Mouse (Mus musculus): Measurements from ENCODE around the gene Nsun3. TPM values are rescaled to one million over a fixed set of nuclear protein-coding genes. Genes with fewer than 3 reads are reported as not detected.

Nsun3 gene
- total RNA-seq (2014; rRNA removed) (8.9 and 9.9 TPM in 2 replicates), polyA plus RNA-seq (2015; fragmentation: Nextera tagmentation; extraction: Ambion mirVana) (8.6 and 8.7 TPM in 2 replicates)

DNA sequence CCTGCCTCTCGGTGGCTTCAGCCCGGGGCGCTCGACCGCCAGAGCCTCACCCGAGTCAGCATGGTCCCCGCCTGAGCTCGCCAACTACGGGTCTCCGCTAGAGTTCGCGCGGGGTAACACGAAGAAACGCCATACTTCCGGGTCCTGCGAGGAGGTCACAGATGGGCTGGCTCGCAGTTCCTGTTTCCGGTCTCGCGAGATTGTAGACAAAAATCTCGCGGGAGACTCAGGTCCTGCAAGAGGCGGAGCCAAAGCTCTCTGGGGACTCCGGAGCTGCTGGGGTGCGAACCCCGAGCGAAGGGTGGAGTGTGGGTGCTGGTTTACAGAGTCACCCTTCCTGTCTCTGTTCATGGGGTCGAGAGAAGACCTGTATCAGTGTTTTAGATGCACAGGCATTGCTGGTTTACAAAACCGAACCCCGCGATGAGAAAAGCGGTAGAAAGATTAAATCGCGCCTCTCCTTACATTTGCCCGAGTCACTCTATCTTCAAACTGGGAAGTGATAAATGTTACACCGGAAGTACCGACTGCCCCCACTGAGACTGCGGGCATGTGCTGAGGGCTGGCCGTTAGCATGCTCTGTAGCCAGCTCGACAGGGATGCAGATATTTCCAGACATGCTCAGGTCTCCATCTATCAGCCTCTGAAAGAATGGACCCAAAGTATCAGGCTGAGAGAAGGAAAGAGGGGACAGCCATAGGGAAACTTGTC lies at the start of gene Nsun3:
Gene Nsun3, minus strand, starts transcription at position 198 of the 711 bp plus-strand sequence.
- DNase-seq (ENCODE audit: low spot score) (peak; percentile 100), ATAC-seq (peak; percentile 99)
- H3K27me3 ChIP-seq (ENCODE audit: insufficient read depth, low read length) = no peaks in the 10 kb centered on the region

DNA sequence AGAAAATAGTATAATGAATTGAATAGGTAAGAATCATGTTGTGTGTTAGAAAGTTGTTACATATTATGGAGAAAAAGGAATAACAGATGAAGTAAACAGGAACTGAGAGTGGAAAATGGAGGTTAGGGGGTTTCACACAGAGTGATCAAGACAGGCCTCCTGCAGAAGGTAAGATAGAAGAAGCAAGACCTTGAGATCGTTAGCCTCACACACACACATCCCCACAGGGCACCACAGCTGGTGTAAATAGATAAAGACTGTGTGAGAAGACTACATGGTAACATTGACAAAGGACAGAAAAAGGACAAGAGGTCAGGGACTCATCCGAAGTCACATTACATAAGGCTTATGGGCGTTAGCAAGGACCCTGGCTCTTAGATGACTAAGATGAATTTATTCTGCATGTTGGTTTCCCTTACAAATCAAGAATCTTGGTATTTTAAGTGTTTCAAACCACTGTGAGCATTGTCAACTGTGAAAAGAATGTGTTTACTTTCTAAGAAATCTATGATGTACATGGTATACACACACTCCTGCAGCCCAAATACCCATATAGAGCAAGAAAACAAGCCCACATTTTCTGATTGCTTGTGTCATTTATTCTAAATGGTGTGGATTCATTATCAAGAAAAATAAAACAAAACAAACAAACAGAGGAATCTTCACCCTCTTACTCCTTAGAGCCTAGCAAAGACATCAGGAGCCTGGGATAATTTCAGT lies 47.6 kb upstream of the Nsun3 start:
- H3K4me1 ChIP-seq (ENCODE audit: insufficient read depth, low read length) = no peaks in the 10 kb centered on the region
- no peak overlapping the region for H3K27ac ChIP-seq
- no peak overlapping the region for H3K9ac ChIP-seq (replicated peaks; ENCODE audit: low read length)
- no peak overlapping the region for H3K4me3 ChIP-seq (ENCODE audit: low read length)
- no peak for DNase-seq (ENCODE audit: low spot score)
- H3K4me2 ChIP-seq (ENCODE audit: low read depth, low read length) = no peak overlapping the region
- no peak for ATAC-seq
- WGBS = 66% methylated on average over 3 of the region's 3 CpGs
- H3K9me3 ChIP-seq (ENCODE audit: low read length) = no peaks in the 10 kb centered on the region
- TF ChIP-seq CTCF (IDR thresholded peaks at IDR 0.05; ENCODE audit: low read depth) = no peak
- no peaks in the 10 kb centered on the region for H3K27me3 ChIP-seq (ENCODE audit: insufficient read depth, low read length)
- H3K36me3 ChIP-seq (ENCODE audit: insufficient read depth, low read length) = no peaks in the 10 kb centered on the region

More for the DNA sequence above, at the start of gene Nsun3:
- 1% methylated on average over 41 of the region's 41 CpGs for WGBS
- H3K9me3 ChIP-seq (ENCODE audit: low read length) = no peaks in the 10 kb centered on the region
- H3K4me3 ChIP-seq (ENCODE audit: low read length) = peak within 1 kb of the TSS; percentile 76
- no peaks in the 10 kb centered on the region for H3K36me3 ChIP-seq (ENCODE audit: insufficient read depth, low read length)
- H3K9ac ChIP-seq (replicated peaks; ENCODE audit: low read length) = peak within 1 kb of the TSS; percentile 70
- H3K4me2 ChIP-seq (ENCODE audit: low read depth, low read length) = peak within 1 kb of the TSS; percentile 84
- H3K4me1 ChIP-seq (ENCODE audit: insufficient read depth, low read length) = peaks cover 14% of the 10 kb centered on the region; the same call in 1 of the 2 replicates
- peak; percentile 28 for TF ChIP-seq CTCF (IDR thresholded peaks at IDR 0.05; ENCODE audit: low read depth)
- H3K27ac ChIP-seq = peak within 1 kb of the TSS; percentile 88

DNA sequence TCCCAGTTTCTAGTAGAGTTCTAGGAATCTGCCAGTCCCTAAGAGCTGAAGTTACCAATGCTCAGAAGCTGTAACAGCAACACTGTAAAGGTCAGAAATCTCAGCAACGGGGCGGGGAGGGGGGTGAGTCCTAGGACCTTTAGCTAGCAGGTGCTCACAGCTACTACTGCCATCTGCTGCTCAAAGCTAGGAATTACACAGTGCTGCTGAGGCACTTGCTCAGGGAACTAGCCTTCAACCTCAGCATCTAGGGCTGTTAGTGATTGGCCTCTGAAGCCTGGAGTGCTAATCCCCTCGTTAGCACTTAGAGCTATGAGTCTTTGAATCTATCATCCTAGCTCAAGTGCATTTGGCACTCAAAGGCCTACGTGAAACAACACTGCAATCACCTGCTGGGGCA lies 45.9 kb upstream of the Nsun3 start:
- DNase-seq (ENCODE audit: low spot score) (peak; percentile 65), ATAC-seq (peak; percentile 53; the same call in 1 of the 2 replicates)
- no peaks in the 10 kb centered on the region for H3K4me1 ChIP-seq (ENCODE audit: insufficient read depth, low read length)
- no peaks in the 10 kb centered on the region for H3K27me3 ChIP-seq (ENCODE audit: insufficient read depth, low read length)
- TF ChIP-seq CTCF (IDR thresholded peaks at IDR 0.05; ENCODE audit: low read depth) = peak; percentile 80
- H3K9ac ChIP-seq (replicated peaks; ENCODE audit: low read length) = no peak overlapping the region
- 20% methylated on average over 4 of the region's 4 CpGs for WGBS
- H3K36me3 ChIP-seq (ENCODE audit: insufficient read depth, low read length) = no peaks in the 10 kb centered on the region
- no peak overlapping the region for H3K4me3 ChIP-seq (ENCODE audit: low read length)
- H3K9me3 ChIP-seq (ENCODE audit: low read length) = no peaks in the 10 kb centered on the region
- no peak overlapping the region for H3K4me2 ChIP-seq (ENCODE audit: low read depth, low read length)
- H3K27ac ChIP-seq = 0 out of 2 replicates have a peak overlapping the region, but pooled peaks have one; percentile 4

GRCm38 (mm10) chr16:62832027-62832426 lies 45.4 kb upstream of the Nsun3 start:
- H3K4me2 ChIP-seq (ENCODE audit: low read depth, low read length) = no peak overlapping the region
- no peak for TF ChIP-seq CTCF (IDR thresholded peaks at IDR 0.05; ENCODE audit: low read depth)
- H3K9ac ChIP-seq (replicated peaks; ENCODE audit: low read length) = no peak overlapping the region
- H3K4me1 ChIP-seq (ENCODE audit: insufficient read depth, low read length) = no peaks in the 10 kb centered on the region
- ATAC-seq (no peak), DNase-seq (ENCODE audit: low spot score) (no peak)
- no peak overlapping the region for H3K4me3 ChIP-seq (ENCODE audit: low read length)
- no peaks in the 10 kb centered on the region for H3K9me3 ChIP-seq (ENCODE audit: low read length)
- 0 out of 2 replicates have a peak overlapping the region, but pooled peaks have one; percentile 4 for H3K27ac ChIP-seq
- H3K36me3 ChIP-seq (ENCODE audit: insufficient read depth, low read length) = no peaks in the 10 kb centered on the region
- 90% methylated on average over 2 of the region's 2 CpGs for WGBS
- H3K27me3 ChIP-seq (ENCODE audit: insufficient read depth, low read length) = no peaks in the 10 kb centered on the region

DNA sequence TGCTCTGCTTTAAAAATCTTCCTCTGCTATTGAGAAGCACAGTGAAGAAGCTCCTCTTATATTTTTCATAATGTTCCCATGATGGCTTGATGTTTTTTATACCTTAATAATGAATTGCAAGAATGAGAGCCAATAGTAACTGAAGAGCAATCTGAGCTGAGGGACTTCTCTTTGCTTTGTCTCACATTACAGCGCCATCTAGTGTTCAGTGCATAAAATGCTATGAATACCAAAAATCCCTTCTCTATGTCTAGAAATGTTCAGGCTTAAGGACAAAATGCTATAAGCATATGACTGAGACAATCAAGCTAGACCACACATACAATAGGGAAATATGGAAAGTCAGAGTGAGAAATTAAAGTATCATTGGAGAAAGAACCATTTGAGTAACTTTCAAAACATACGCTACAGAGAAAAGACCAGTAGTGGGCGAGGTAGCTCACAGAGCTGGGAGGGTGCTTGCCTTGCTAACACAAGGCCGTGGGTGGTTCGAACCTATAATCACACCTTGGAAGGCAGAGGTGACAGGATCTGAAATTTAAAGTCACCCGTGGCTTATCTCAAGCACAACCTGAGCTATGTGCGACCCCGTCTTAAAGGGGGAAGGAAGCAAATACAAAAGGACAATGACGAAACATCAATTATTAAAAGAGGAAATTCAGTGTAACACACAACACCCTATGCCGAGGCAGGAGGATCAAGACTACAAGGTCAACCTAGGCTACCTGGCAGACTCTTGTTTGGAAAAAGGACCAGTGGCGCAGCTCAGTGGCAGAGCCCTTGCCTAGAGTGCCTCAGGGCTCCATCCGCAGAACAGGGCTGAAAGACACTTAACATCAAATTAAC lies 39.8 kb upstream of the Nsun3 start:
- H3K4me3 ChIP-seq (ENCODE audit: low read length) = no peak overlapping the region
- H3K9me3 ChIP-seq (ENCODE audit: low read length) = no peaks in the 10 kb centered on the region
- 75% methylated on average over 12 of the region's 12 CpGs for WGBS
- no peaks in the 10 kb centered on the region for H3K36me3 ChIP-seq (ENCODE audit: insufficient read depth, low read length)
- H3K4me2 ChIP-seq (ENCODE audit: low read depth, low read length) = no peak overlapping the region
- H3K27ac ChIP-seq = no peak overlapping the region
- TF ChIP-seq CTCF (IDR thresholded peaks at IDR 0.05; ENCODE audit: low read depth) = peak; percentile 81
- ATAC-seq (peak; percentile 40), DNase-seq (ENCODE audit: low spot score) (peak; percentile 85)
- no peaks in the 10 kb centered on the region for H3K4me1 ChIP-seq (ENCODE audit: insufficient read depth, low read length)
- no peaks in the 10 kb centered on the region for H3K27me3 ChIP-seq (ENCODE audit: insufficient read depth, low read length)
- H3K9ac ChIP-seq (replicated peaks; ENCODE audit: low read length) = no peak overlapping the region

GRCm38 (mm10) chr16:62822472-62822871 lies 35.9 kb upstream of the Nsun3 start:
- no peaks in the 10 kb centered on the region for H3K9me3 ChIP-seq (ENCODE audit: low read length)
- 93% methylated on average over 6 of the region's 6 CpGs for WGBS
- H3K36me3 ChIP-seq (ENCODE audit: insufficient read depth, low read length) = no peaks in the 10 kb centered on the region
- DNase-seq (ENCODE audit: low spot score) (no peak), ATAC-seq (no peak)
- no peaks in the 10 kb centered on the region for H3K27me3 ChIP-seq (ENCODE audit: insufficient read depth, low read length)
- no peak overlapping the region for H3K9ac ChIP-seq (replicated peaks; ENCODE audit: low read length)
- H3K4me3 ChIP-seq (ENCODE audit: low read length) = no peak overlapping the region
- H3K4me1 ChIP-seq (ENCODE audit: insufficient read depth, low read length) = no peaks in the 10 kb centered on the region
- no peak overlapping the region for H3K27ac ChIP-seq
- H3K4me2 ChIP-seq (ENCODE audit: low read depth, low read length) = no peak overlapping the region
- no peak for TF ChIP-seq CTCF (IDR thresholded peaks at IDR 0.05; ENCODE audit: low read depth)

All from hindbrain, postnatal 0 days (tissue).